Mouse (Mus musculus) heart, embryonic 14.5 days (tissue): ENCODE measurements around the gene Eps8. TPM values are rescaled to one million over a fixed set of nuclear protein-coding genes. Genes with fewer than 3 reads are reported as not detected.

Source experiments
- ATAC-seq: fragments of 200-750 bp; cut with Nextera tagmentation; 2 replicates; pipeline ENCODE4 v1.8.0; 2017; ENCODE audit warnings: low read depth, moderate TSS enrichment; ENCODE audit not compliant: insufficient number of reproducible peaks, insufficient read depth, low FRiP score
- H3K27ac ChIP-seq, 2 experiments: fragments of 200-500 bp in 1 of 2; fragments of 300-500 bp in 1 of 2; sonication (generic) in 1 of 2; replicated peaks in 1 of 2; 2 replicates each; pipeline ENCODE4 v1.5.1; 2012 to 2014; ENCODE audit warnings: low read depth in 2 of 2, low read length in 2 of 2, control low read depth in 1 of 2, mild to moderate bottlenecking in 1 of 2, mixed read lengths in 1 of 2; ENCODE audit not compliant: control insufficient read depth in 1 of 2, insufficient read depth in 1 of 2
- H3K27me3 ChIP-seq: fragments of 300-500 bp; sonication (generic); 2 replicates; pipeline ENCODE4 v1.6.1; 2014; ENCODE audit warnings: mild to moderate bottlenecking, low read length, control low read depth; ENCODE audit not compliant: control insufficient read depth, insufficient read depth
- H3K36me3 ChIP-seq: fragments of 300-500 bp; sonication (generic); 2 replicates; pipeline ENCODE4 v1.6.1; 2014; ENCODE audit warnings: mild to moderate bottlenecking, control low read depth, low read length, mixed read lengths; ENCODE audit not compliant: control insufficient read depth, insufficient read depth
- H3K4me1 ChIP-seq, 2 experiments: fragments of 200-500 bp in 1 of 2; fragments of 300-500 bp in 1 of 2; sonication (generic) in 1 of 2; 2 replicates each; pipeline ENCODE4 v1.6.1; 2012 to 2014; ENCODE audit warnings: low read length in 2 of 2, control low read depth in 1 of 2, mixed read lengths in 1 of 2; ENCODE audit not compliant: control insufficient read depth in 2 of 2, insufficient read depth in 2 of 2
- H3K4me2 ChIP-seq: fragments of 300-500 bp; sonication (generic); 2 replicates; pipeline ENCODE4 v1.6.1; 2014; ENCODE audit warnings: mild to moderate bottlenecking, low read length
- H3K4me3 ChIP-seq, 2 experiments: fragments of 200-500 bp in 1 of 2; fragments of 300-500 bp in 1 of 2; sonication (generic) in 1 of 2; 2 replicates each; pipeline ENCODE4 v1.5.1; 2012 to 2014; ENCODE audit warnings: low read length in 2 of 2, mild to moderate bottlenecking in 2 of 2, control low read depth in 1 of 2, low read depth in 1 of 2, moderate library complexity in 1 of 2; ENCODE audit not compliant: control insufficient read depth in 1 of 2, insufficient read depth in 1 of 2
- H3K9ac ChIP-seq: fragments of 300-500 bp; sonication (generic); 2 replicates; pipeline ENCODE4 v1.6.1; 2014; ENCODE audit warnings: mild to moderate bottlenecking, low read length
- H3K9me3 ChIP-seq: fragments of 300-500 bp; sonication (generic); 2 replicates; pipeline ENCODE4 v1.6.1; 2016; ENCODE audit warnings: low read length, control low read depth; ENCODE audit not compliant: control insufficient read depth
- WGBS: fragments of 180-500 bp; shearing (Covaris S2); extraction: QIAGEN DNeasy Blood & Tissue Kit; methylation state at CpG from one replicate; pipeline ENCODE4 v1.1.7; 2014; 5-methylcytosine and 5-hydroxymethylcytosine counted together
- polyA plus RNA-seq: library from polyadenylated mRNA; unstranded; fragments of >200 nt; fragmentation: Nextera tagmentation; extraction: Ambion mirVana; gene quantifications from 2 replicates; pipeline ENCODE4 v1.2.1, GENCODE M21; 2014

Gene Eps8
- polyA plus RNA-seq, 1 experiment from 2014 or later: 33.1 TPM

DNA sequence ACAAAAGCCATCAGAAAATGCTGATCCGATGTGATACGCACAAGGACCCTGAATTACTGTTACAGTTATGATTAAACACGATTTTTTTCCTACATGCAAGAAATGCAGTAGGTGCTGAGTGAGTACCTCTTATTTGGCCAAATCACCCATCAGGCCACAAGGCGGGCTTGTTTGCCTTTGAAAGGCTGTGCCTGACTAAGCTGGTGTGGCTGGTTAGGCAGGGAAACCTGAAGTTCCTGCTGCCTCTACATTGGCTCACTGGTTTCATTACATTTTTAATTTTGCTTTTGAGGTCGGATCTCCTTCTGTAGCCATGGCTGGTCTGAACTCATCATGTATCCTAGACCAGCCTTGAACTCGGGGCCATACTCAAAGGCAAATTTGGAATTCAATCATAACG is 151.7 kb downstream of the Eps8 start:
- Histone ChIP-seq H3K4me2 (no peak overlapping the region), H3K27me3 (no peaks in the 10 kb centered on the region), H3K9ac (no peak overlapping the region), H3K27ac (no peak overlapping the region), H3K36me3 (peaks cover 10% of the 10 kb centered on the region; the same call in 1 of the 2 replicates), H3K4me3 (no peak overlapping the region), H3K4me1 (peaks cover 0 to 4% of the 10 kb centered on the region in 2 experiments; a peak in 2 of 4 replicates), H3K9me3 (no peaks in the 10 kb centered on the region)
- WGBS: 88% methylated on average over 7 of the region's 7 CpGs
- ATAC-seq: no peak

DNA sequence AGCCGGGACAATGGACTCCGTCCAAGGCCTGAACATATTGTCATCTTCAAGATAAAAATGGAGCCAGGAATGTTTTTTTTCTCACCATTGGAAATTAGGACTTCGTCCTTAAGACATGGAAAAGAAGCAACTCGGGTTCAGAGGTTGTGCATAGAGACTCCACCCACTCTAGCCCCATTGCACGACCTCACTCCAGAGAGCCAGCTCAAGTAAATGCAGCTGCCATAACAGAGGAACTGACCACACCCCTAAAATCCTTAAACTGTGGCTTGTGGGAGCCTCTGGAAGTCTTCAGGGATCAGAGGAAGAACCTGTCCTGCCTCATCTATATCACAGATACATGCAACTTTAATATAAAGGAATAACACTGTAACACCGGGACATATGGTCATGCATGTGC is 155.9 kb downstream of the Eps8 start:
- H3K9me3 ChIP-seq: no peaks in the 10 kb centered on the region
- 73% methylated on average over 6 of the region's 6 CpGs for WGBS

DNA sequence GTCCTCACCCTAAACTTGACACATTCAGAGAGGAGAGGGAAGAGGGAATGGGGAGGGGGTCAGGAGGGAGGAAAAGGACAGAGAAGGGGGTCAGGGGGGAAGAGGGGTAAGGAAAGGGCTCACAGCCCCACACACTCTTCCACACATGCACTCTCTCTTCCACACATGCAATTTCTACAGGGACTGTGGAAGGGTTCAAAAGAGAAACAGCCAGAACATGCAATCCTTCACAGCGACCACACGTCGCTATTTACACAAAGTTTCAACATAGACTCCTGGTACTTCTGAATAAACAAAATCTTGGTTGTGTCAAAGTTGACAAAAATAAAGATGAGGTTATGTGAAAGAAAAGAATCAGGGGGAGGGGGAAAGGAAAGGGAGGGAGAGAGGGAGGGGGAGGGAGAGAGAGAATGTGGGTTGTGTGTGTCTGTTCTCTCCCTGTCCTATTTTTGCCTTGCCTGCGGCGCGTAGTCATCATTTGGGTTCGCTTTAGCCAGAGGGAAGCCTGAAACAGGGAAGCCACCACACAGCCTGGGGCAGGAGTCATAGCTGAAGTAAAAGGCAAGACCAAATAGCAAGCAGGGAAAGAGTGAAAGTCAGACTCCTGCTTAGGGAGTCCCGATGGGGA is 157.4 kb downstream of the Eps8 start:
- no peak for ATAC-seq
- no peak overlapping the region for H3K9ac ChIP-seq
- no peak overlapping the region for H3K4me2 ChIP-seq
- H3K4me3 ChIP-seq: no peak overlapping the region
- 72% methylated on average over 8 of the region's 8 CpGs for WGBS
- no peaks in the 10 kb centered on the region for H3K27me3 ChIP-seq
- H3K9me3 ChIP-seq: no peaks in the 10 kb centered on the region
- H3K4me1 ChIP-seq: no peaks in the 10 kb centered on the region; a peak in 1 of 4 replicates
- H3K27ac ChIP-seq: no peak overlapping the region
- 0 out of 2 replicates have a peak, but pooled peaks cover 3% of the 10 kb centered on the region for H3K36me3 ChIP-seq

More for the DNA sequence above, 155.9 kb downstream of the Eps8 start:
- no peak for ATAC-seq
- Histone ChIP-seq H3K4me2 (no peak overlapping the region), H3K4me1 (no peaks in the 10 kb centered on the region; a peak in 1 of 4 replicates), H3K4me3 (no peak overlapping the region), H3K36me3 (0 out of 2 replicates have a peak, but pooled peaks cover 3% of the 10 kb centered on the region), H3K27ac (no peak overlapping the region), H3K9ac (no peak overlapping the region), H3K27me3 (no peaks in the 10 kb centered on the region)

DNA sequence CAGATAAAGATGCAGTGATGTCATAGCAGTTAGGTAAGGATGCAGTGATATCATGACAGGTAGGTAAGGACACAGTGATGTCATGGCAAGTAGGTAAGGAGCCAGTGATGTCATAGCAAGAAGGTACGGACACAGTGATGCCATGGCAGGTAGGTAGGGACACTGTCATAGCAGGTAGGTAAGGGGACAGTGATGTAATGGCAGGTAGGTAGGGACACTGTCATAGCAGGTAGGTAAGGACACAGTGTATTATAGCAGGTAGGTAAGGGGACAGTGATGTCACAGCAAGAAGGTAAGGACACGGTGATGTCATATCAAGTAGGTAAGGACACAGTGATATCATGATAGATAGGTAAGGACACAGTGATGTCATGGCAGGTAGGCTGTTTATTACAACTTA is 158.1 kb downstream of the Eps8 start:
- Histone ChIP-seq H3K9me3 (no peaks in the 10 kb centered on the region), H3K27me3 (no peaks in the 10 kb centered on the region), H3K36me3 (0 out of 2 replicates have a peak, but pooled peaks cover 3% of the 10 kb centered on the region), H3K27ac (no peak overlapping the region), H3K4me3 (no peak overlapping the region), H3K9ac (no peak overlapping the region), H3K4me1 (no peaks in the 10 kb centered on the region; a peak in 1 of 4 replicates), H3K4me2 (no peak overlapping the region)
- WGBS: 93% methylated on average over 2 of the region's 2 CpGs
- no peak for ATAC-seq

DNA sequence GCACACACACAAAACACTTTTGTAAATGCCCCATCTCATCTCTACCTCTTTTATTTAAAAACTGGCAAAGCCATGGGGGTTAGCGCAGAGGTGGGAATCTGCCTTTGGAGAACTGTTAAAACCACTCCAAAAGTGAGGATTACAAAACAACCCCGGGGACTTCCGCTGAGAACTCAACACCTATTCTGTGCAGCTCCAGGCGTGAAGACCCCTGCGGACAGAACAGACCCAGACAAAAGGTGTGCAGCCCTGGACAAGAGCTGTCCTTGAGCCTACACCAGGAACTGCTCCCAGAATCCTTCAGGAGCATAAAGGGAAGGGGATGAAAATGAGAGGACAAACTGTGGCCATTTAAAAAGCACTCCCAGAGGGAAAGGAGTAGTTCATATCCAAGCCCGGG is 159.4 kb downstream of the Eps8 start:
- Histone ChIP-seq H3K36me3 (0 out of 2 replicates have a peak, but pooled peaks cover 3% of the 10 kb centered on the region), H3K27me3 (no peaks in the 10 kb centered on the region), H3K27ac (no peak overlapping the region), H3K4me3 (no peak overlapping the region), H3K9me3 (no peaks in the 10 kb centered on the region), H3K4me1 (no peaks in the 10 kb centered on the region; a peak in 1 of 4 replicates), H3K9ac (no peak overlapping the region), H3K4me2 (no peak overlapping the region)
- ATAC-seq: no peak
- WGBS: 65% methylated on average over 6 of the region's 6 CpGs

DNA sequence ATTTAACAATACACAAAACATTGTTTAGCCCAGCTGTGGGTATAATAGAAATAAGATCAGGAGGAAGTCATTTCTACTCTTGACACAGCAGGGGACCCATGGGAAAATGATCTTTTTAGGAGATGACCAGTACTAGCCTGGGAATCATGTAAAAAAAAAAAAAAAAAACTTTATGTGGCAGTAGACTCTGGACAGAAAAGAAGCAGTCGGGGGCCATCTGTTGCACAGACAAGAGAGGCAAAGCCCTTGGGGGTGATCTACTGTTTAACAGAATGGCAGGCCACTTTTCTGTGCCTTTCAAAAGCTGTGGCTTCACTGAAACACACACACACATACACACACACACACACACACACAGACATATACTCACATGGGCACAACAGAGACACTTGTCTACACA is 159.9 kb downstream of the Eps8 start:
- ATAC-seq: no peak

DNA sequence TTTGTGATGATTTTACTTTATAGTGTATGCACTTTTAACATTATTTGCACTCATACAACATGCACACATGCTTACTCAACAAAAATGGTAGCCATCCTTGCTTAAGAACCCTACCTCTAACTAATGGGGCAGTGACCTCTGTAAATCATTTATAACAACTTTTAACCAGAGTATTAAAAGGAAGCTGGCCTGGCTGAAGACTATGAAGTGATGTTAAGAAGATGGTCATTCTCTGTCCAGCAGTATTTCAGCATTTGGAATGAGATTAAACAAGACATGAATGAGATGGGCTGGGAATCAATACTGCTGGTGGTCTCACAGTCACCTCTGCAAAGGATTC is 160.6 kb downstream of the Eps8 start:
- ATAC-seq: no peak
- Histone ChIP-seq H3K4me3 (no peak overlapping the region), H3K9me3 (no peaks in the 10 kb centered on the region), H3K36me3 (0 out of 2 replicates have a peak, but pooled peaks cover 6% of the 10 kb centered on the region), H3K27me3 (no peaks in the 10 kb centered on the region), H3K4me1 (no peaks in the 10 kb centered on the region; a peak in 1 of 4 replicates), H3K4me2 (no peak overlapping the region), H3K9ac (no peak overlapping the region), H3K27ac (no peak overlapping the region)

More for the DNA sequence above, 159.9 kb downstream of the Eps8 start:
- 0 out of 2 replicates have a peak, but pooled peaks cover 3% of the 10 kb centered on the region for H3K36me3 ChIP-seq
- H3K4me2 ChIP-seq: no peak overlapping the region
- no peak overlapping the region for H3K27ac ChIP-seq
- H3K4me1 ChIP-seq: no peaks in the 10 kb centered on the region; a peak in 1 of 4 replicates
- no peak overlapping the region for H3K4me3 ChIP-seq
- WGBS: 71% methylated on average over 1 of the region's 1 CpGs
- H3K27me3 ChIP-seq: no peaks in the 10 kb centered on the region
- H3K9ac ChIP-seq: no peak overlapping the region
- H3K9me3 ChIP-seq: no peaks in the 10 kb centered on the region
